Mouse (Mus musculus): ENCODE measurements around the gene Gm3336. TPM values are rescaled to one million over a fixed set of nuclear protein-coding genes. Genes with fewer than 3 reads are reported as not detected.
A peak's percentile ranks its signal among the peaks of the same experiment; 100 is the strongest.

Gene Gm3336
- polyA plus RNA-seq, 1 experiment from 2014 or later, result 32.2 TPM

DNA sequence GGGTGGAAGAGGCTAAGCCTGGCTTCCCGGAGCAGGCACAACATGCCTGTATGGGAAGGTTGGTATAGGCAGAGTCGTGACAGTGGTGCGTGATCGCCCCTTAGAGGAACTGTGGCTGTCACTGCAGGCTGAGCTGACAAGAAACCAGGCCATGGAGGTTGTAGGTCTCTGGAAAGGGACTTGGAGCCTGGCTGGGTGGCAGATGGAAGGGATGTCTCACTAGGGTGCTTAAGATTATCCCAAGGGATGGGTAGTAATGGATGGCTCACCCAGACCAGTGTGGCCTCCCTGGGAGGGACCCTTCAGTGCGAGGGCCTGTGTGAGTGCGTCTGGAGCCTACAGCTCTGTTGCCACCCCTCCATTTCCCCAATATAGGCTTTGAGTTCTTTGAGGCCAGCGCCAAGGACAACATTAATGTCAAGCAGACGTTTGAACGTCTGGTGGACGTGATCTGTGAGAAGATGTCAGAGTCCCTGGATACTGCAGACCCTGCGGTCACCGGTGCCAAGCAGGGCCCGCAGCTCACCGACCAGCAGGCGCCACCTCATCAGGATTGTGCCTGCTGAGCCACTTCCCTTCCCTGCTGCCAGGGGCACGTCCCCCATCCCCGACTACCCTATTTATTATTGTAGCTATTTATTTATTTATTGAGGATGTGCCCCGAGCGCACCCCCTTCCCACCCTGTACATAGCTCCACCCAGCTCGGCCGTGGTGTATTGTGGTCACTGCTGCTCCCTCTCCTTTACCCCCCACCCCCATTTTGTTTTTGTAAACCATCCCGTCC lies 39.4 kb downstream of the Gm3336 start:
- peak overlapping the region; percentile 38; the same call in 1 of the 2 replicates for H3K9ac ChIP-seq (ENCODE audit: low read length)
- no peak overlapping the region for H3K4me3 ChIP-seq (ENCODE audit: low read depth, low read length)
- H3K9me3 ChIP-seq (ENCODE audit: control insufficient read depth, low read length), result no peaks in the 10 kb centered on the region
- peak overlapping the region; percentile 18; the same call in 1 of the 2 replicates for H3K27ac ChIP-seq (replicated peaks)
- no peaks in the 10 kb centered on the region for H3K27me3 ChIP-seq (ENCODE audit: control insufficient read depth, insufficient read depth, low read length)
- no peak overlapping the region for H3K4me2 ChIP-seq (replicated peaks; ENCODE audit: low read depth)
- DNase-seq (ENCODE audit: low spot score), result peak; percentile 62
- WGBS, result 73% methylated on average over 22 of the region's 22 CpGs
- peaks cover 3% of the 10 kb centered on the region for H3K36me3 ChIP-seq (ENCODE audit: control insufficient read depth, insufficient read depth, low read length)
- H3K4me1 ChIP-seq (replicated peaks; ENCODE audit: control insufficient read depth, insufficient read depth), result peaks cover 7% of the 10 kb centered on the region; the same call in 1 of the 2 replicates
- ATAC-seq (ENCODE audit: low FRiP score, low TSS enrichment), result no peak
- TF ChIP-seq EP300 (optimal IDR thresholded peaks at IDR 0.05) (no peak), CTCF (IDR thresholded peaks at IDR 0.05; ENCODE audit: low read depth) (peak; percentile 72)

DNA sequence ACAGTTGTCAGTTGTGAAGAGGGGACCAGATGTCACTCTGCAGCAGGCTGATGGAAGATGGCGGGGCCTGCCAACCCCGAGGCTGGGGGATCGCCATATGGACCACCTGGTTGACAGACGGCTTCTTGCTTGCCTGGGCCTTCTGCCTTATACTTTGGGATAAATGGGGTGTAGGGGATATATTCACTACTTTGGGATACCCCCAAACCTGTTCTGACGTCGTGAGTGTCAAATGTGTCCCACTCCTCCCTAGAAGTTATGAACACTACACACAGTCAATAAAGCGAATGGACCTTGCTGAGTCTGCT lies 39.9 kb downstream of the Gm3336 start:
- ATAC-seq (ENCODE audit: low FRiP score, low TSS enrichment), result no peak
- H3K9me3 ChIP-seq (ENCODE audit: control insufficient read depth, low read length), result no peaks in the 10 kb centered on the region
- peaks cover 7% of the 10 kb centered on the region for H3K36me3 ChIP-seq (ENCODE audit: control insufficient read depth, insufficient read depth, low read length)
- DNase-seq (ENCODE audit: low spot score), result peak; percentile 11
- no peaks in the 10 kb centered on the region for H3K27me3 ChIP-seq (ENCODE audit: control insufficient read depth, insufficient read depth, low read length)
- TF ChIP-seq EP300 (optimal IDR thresholded peaks at IDR 0.05) (no peak), CTCF (IDR thresholded peaks at IDR 0.05; ENCODE audit: low read depth) (no peak)
- 0 out of 2 replicates have a peak overlapping the region, but pooled peaks have one; percentile 8 for H3K9ac ChIP-seq (ENCODE audit: low read length)
- peak overlapping the region; percentile 18; the same call in 1 of the 2 replicates for H3K27ac ChIP-seq (replicated peaks)
- peaks cover 7% of the 10 kb centered on the region; the same call in 1 of the 2 replicates for H3K4me1 ChIP-seq (replicated peaks; ENCODE audit: control insufficient read depth, insufficient read depth)
- H3K4me3 ChIP-seq (ENCODE audit: low read depth, low read length), result no peak overlapping the region
- 86% methylated on average over 7 of the region's 7 CpGs for WGBS
- H3K4me2 ChIP-seq (replicated peaks; ENCODE audit: low read depth), result no peak overlapping the region

DNA sequence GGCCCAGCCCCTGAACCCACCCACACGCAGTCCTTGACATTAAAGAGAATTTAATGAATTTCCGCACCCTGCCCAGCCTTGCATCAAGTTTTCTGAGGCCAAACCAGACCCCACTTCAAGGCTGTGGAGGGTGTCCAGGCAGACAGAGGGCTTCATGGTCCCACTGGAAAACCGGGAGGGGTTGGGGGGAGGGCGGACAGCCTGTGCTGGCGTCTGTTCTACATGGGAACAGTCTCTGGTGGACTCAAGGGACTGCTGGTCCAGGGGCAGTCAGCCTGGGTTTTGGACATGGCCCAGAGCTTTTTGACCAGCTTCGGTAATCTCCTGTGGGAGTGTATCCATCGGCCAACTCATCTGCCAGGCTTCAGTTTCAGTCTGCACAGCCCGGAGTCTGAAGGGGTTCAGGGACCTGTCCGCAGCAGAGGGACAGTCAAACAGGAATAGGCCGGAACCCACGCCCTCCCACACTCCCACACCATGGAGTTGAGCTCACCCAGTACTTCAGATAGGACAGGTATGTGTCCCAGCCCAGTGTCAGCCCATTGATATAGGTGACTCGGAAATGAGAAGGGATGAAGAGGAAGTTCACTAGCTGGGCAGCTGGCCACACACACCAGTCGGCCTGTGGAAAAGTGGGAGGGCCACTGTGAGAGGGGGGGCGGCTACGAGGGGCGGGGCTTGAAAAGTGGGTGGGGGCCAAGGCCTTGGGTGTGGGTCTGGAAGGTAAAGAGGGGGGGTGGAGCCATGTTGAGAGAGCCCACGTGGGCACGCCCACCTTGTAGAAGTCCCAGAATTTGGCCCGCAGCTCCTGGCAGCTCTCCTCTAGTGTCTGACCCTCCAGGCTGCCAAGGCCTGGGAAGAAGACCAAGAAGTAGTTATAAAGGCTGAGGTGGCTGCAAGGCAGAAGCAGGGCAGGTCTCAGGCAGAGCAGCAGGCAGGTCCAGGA lies 40.5 kb downstream of the Gm3336 start:
- Histone ChIP-seq H3K36me3 (ENCODE audit: control insufficient read depth, insufficient read depth, low read length) (peaks cover 7% of the 10 kb centered on the region), H3K4me2 (replicated peaks; ENCODE audit: low read depth) (no peak overlapping the region), H3K9me3 (ENCODE audit: control insufficient read depth, low read length) (no peaks in the 10 kb centered on the region), H3K4me1 (replicated peaks; ENCODE audit: control insufficient read depth, insufficient read depth) (peaks cover 5% of the 10 kb centered on the region; the same call in 1 of the 2 replicates), H3K9ac (ENCODE audit: low read length) (peak overlapping the region; percentile 45; the same call in 1 of the 2 replicates), H3K27ac (replicated peaks) (peak overlapping the region; percentile 67; the same call in 1 of the 2 replicates), H3K4me3 (ENCODE audit: low read depth, low read length) (no peak overlapping the region), H3K27me3 (ENCODE audit: control insufficient read depth, insufficient read depth, low read length) (no peaks in the 10 kb centered on the region)
- WGBS, result 57% methylated on average over 19 of the region's 19 CpGs
- DNase-seq (ENCODE audit: low spot score) (peak; percentile 73), ATAC-seq (ENCODE audit: low FRiP score, low TSS enrichment) (no peak)
- no peak for TF ChIP-seq EP300 (optimal IDR thresholded peaks at IDR 0.05)

DNA sequence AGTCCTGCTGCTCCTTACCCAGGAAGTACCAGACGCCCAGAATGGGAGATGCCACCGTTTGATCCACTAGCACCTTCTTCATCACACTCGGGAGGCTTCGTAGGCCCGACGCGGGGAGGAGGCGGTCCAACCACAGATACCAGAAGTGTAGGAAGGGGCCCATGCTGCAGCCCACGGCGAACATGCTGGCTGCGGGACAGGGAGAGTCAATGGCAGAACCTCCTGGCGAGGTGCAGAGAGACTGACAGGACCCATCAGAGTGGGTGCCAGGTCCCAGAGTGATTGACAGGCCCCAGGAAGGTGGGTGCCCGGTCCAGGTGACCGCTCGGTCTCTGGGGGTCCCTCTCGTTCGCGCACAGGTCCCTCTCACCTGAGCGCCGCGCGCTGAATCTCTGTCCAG lies 42.0 kb downstream of the Gm3336 start:
- H3K27ac ChIP-seq (replicated peaks), result peak overlapping the region; percentile 87
- H3K9ac ChIP-seq (ENCODE audit: low read length), result peak overlapping the region; percentile 83
- under 1% methylated on average over 22 of the region's 22 CpGs for WGBS
- H3K4me1 ChIP-seq (replicated peaks; ENCODE audit: control insufficient read depth, insufficient read depth), result 0 out of 2 replicates have a peak, but pooled peaks cover 5% of the 10 kb centered on the region
- TF ChIP-seq CTCF (IDR thresholded peaks at IDR 0.05; ENCODE audit: low read depth) (no peak), EP300 (optimal IDR thresholded peaks at IDR 0.05) (no peak)
- H3K36me3 ChIP-seq (ENCODE audit: control insufficient read depth, insufficient read depth, low read length), result peaks cover 9% of the 10 kb centered on the region
- peak overlapping the region; percentile 67 for H3K4me3 ChIP-seq (ENCODE audit: low read depth, low read length)
- H3K9me3 ChIP-seq (ENCODE audit: control insufficient read depth, low read length), result no peaks in the 10 kb centered on the region
- no peak for ATAC-seq (ENCODE audit: low FRiP score, low TSS enrichment)
- H3K4me2 ChIP-seq (replicated peaks; ENCODE audit: low read depth), result peak overlapping the region; percentile 100
- no peak for DNase-seq (ENCODE audit: low spot score)
- no peaks in the 10 kb centered on the region for H3K27me3 ChIP-seq (ENCODE audit: control insufficient read depth, insufficient read depth, low read length)

DNA sequence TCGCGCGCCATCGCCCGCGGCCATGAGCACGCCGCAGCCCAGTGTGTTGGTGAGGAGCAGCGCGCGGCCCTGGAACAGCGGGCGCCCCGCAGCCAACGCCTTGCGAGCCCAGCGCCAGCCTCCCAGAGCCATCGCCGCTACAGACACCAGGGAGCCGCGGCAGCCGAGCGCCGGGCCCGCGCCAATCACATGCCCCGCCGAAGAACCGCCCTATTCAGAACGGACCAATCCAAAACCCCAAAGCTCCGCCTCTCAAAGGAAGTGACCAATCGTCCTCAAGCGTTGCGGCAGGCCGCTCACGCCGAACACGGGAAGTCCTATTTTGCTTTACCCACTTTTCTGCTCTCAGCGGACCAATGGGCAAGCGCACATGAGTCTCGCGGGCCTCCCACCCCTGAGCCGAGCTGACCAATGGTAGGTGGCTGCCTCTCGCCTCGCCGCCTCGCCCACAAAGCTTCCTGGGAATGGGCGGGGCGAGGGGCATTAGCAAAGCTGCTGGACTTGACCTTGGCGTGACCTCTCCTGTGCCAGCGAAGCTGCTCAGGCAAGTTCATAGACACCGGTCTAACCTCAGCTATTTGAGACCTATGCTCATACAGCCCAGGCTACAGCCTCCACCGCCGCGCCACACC lies 42.5 kb downstream of the Gm3336 start, which contains the start of gene Mpv17l2:
Mpv17l2 (minus strand) TSS at position 172 of the 632 bp plus-strand sequence.
- Histone ChIP-seq H3K27ac (replicated peaks) (peak within 1 kb of the TSS; percentile 87), H3K4me1 (replicated peaks; ENCODE audit: control insufficient read depth, insufficient read depth) (0 out of 2 replicates have a peak, but pooled peaks cover 5% of the 10 kb centered on the region), H3K36me3 (ENCODE audit: control insufficient read depth, insufficient read depth, low read length) (peaks cover 9% of the 10 kb centered on the region), H3K9ac (ENCODE audit: low read length) (peak within 1 kb of the TSS; percentile 83), H3K9me3 (ENCODE audit: control insufficient read depth, low read length) (no peaks in the 10 kb centered on the region), H3K4me2 (replicated peaks; ENCODE audit: low read depth) (peak within 1 kb of the TSS; percentile 100), H3K4me3 (ENCODE audit: low read depth, low read length) (peak within 1 kb of the TSS; percentile 67), H3K27me3 (ENCODE audit: control insufficient read depth, insufficient read depth, low read length) (no peaks in the 10 kb centered on the region)
- DNase-seq (ENCODE audit: low spot score), result peak; percentile 97
- TF ChIP-seq CTCF (IDR thresholded peaks at IDR 0.05; ENCODE audit: low read depth), result no peak
- TF ChIP-seq EP300 (optimal IDR thresholded peaks at IDR 0.05), result no peak
- peak; percentile 91 for ATAC-seq (ENCODE audit: low FRiP score, low TSS enrichment)
- under 1% methylated on average over 51 of the region's 55 CpGs for WGBS
